Mouse (Mus musculus) lung, postnatal 0 days (tissue): Measurements from ENCODE around the gene Rnf39.

Experiments
- CTCF ChIP-seq: IDR thresholded peaks from 2 replicates; pipeline ENCODE4 v1.5.1; 2016; ENCODE audit warnings: antibody characterized with exemption, mild to moderate bottlenecking
- EP300 ChIP-seq: IDR thresholded peaks from 2 replicates; pipeline ENCODE4 v1.6.1; 2016; ENCODE audit warnings: antibody characterized with exemption, mild to moderate bottlenecking, control low read depth

- TF ChIP-seq CTCF, result no peak
- no peak for TF ChIP-seq EP300
Observed at GRCm38 (mm10) chr17:36938056-36938455, 4.7 kb upstream of the Rnf39 start.
